Mouse (Mus musculus) midbrain, embryonic 16.5 days (tissue): ENCODE measurements at regions not wholly inside any gene's neighbourhood (a gene's known extent, or its start where the extent isn't known, plus 50 kb on each side); places are given as distances from the start of the nearest gene placed in this dataset.
A peak's percentile ranks its signal among the peaks of the same experiment; 100 is the strongest.

Experiments used
- ATAC-seq: fragments of 200-750 bp; cut with Nextera tagmentation; 2 replicates; pipeline ENCODE4 v1.8.0; 2017; ENCODE audit warnings: moderate TSS enrichment
- H3K27ac ChIP-seq: fragments of 300-500 bp; sonication (generic); 2 replicates; pipeline ENCODE4 v1.5.1; 2014; ENCODE audit warnings: mild to moderate bottlenecking, low read length, mixed read lengths
- H3K27me3 ChIP-seq: fragments of 300-500 bp; sonication (generic); 2 replicates; pipeline ENCODE4 v1.6.1; 2014; ENCODE audit warnings: low read depth, low read length, mixed read lengths; ENCODE audit not compliant: control insufficient read depth, insufficient read depth
- H3K36me3 ChIP-seq: fragments of 300-500 bp; sonication (generic); 2 replicates; pipeline ENCODE4 v1.6.1; 2014; ENCODE audit warnings: mild to moderate bottlenecking, low read length, moderate library complexity, mixed read lengths; ENCODE audit not compliant: control insufficient read depth, insufficient read depth
- H3K4me1 ChIP-seq: fragments of 300-500 bp; sonication (generic); 2 replicates; pipeline ENCODE4 v1.6.1; 2014; ENCODE audit warnings: mild to moderate bottlenecking, low read length, mixed read lengths; ENCODE audit not compliant: control insufficient read depth, insufficient read depth
- H3K4me2 ChIP-seq: fragments of 300-500 bp; sonication (generic); 2 replicates; pipeline ENCODE4 v1.6.1; 2014; ENCODE audit warnings: mild to moderate bottlenecking, low read length, mixed read lengths
- H3K4me3 ChIP-seq: fragments of 300-500 bp; sonication (generic); 2 replicates; pipeline ENCODE4 v1.5.1; 2014; ENCODE audit warnings: low read depth, mild to moderate bottlenecking, low read length, moderate library complexity, mixed read lengths
- H3K9ac ChIP-seq: fragments of 300-500 bp; sonication (generic); 2 replicates; pipeline ENCODE4 v1.6.1; 2014; ENCODE audit warnings: low read depth, low read length, mixed read lengths
- H3K9me3 ChIP-seq: fragments of 300-500 bp; sonication (generic); replicated peaks from 2 replicates; pipeline ENCODE4 v1.6.1; 2014; ENCODE audit warnings: mild to moderate bottlenecking, low read length, mixed read lengths; ENCODE audit not compliant: control insufficient read depth, poor library complexity, severe bottlenecking
- WGBS: fragments of 180-500 bp; shearing (Covaris S2); extraction: QIAGEN DNeasy Blood & Tissue Kit; methylation state at CpG from one replicate; pipeline ENCODE4 v1.1.7; 2014; 5-methylcytosine and 5-hydroxymethylcytosine counted together

GRCm38 (mm10) chr8:26226612-26227528 is 107.5 kb downstream of the Gm45692 start:
- Histone ChIP-seq H3K27me3 (no peaks in the 10 kb centered on the region), H3K27ac (no peak overlapping the region), H3K4me3 (no peak overlapping the region), H3K4me2 (no peak overlapping the region), H3K4me1 (no peaks in the 10 kb centered on the region), H3K9me3 (no peaks in the 10 kb centered on the region), H3K9ac (no peak overlapping the region), H3K36me3 (no peaks in the 10 kb centered on the region)
- 72% methylated on average over 30 of the region's 30 CpGs for WGBS
- no peak for ATAC-seq

GRCm38 (mm10) chr8:26227529-26227895 is 108.2 kb downstream of the Gm45692 start:
- no peak for ATAC-seq
- Histone ChIP-seq H3K4me3 (no peak overlapping the region), H3K9me3 (no peaks in the 10 kb centered on the region), H3K27me3 (no peaks in the 10 kb centered on the region), H3K36me3 (no peaks in the 10 kb centered on the region), H3K9ac (no peak overlapping the region), H3K27ac (no peak overlapping the region), H3K4me2 (no peak overlapping the region), H3K4me1 (no peaks in the 10 kb centered on the region)
- WGBS = 66% methylated on average over 5 of the region's 5 CpGs

GRCm38 (mm10) chr8:26229548-26229947 is 110.2 kb downstream of the Gm45692 start:
- H3K27me3 ChIP-seq = no peaks in the 10 kb centered on the region
- H3K27ac ChIP-seq = no peak overlapping the region
- 94% methylated on average over 8 of the region's 8 CpGs for WGBS

DNA sequence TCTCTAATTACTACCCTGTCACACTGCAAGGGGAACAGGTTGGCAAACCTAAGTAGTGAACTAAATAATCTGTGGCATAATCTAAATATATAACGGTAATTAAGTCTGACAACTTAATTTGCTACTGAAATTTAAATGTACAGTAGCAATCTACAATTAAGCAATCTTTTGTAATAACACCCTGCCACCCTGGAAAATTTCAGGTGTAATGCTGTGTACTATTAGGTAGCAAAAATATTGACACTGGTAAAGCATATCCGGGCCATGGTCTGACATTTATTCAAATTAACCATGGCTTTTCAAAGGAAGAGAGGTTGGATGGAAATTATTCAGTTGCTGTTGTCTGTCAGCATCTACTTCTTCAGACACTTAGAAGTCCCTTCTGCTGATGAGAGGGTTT is 119.7 kb downstream of the Gm45692 start:
- H3K36me3 ChIP-seq = no peaks in the 10 kb centered on the region
- WGBS = 90% methylated on average over 2 of the region's 2 CpGs
- ATAC-seq = no peak
- no peaks in the 10 kb centered on the region for H3K4me1 ChIP-seq
- no peak overlapping the region for H3K4me3 ChIP-seq
- H3K9me3 ChIP-seq = no peaks in the 10 kb centered on the region
- H3K27ac ChIP-seq = no peak overlapping the region
- H3K9ac ChIP-seq = no peak overlapping the region
- no peak overlapping the region for H3K4me2 ChIP-seq
- H3K27me3 ChIP-seq = no peaks in the 10 kb centered on the region

More at GRCm38 (mm10) chr8:26229548-26229947, 110.2 kb downstream of the Gm45692 start:
- Histone ChIP-seq H3K9ac (no peak overlapping the region), H3K9me3 (no peaks in the 10 kb centered on the region), H3K36me3 (no peaks in the 10 kb centered on the region), H3K4me2 (no peak overlapping the region), H3K4me1 (no peaks in the 10 kb centered on the region), H3K4me3 (no peak overlapping the region)
- ATAC-seq = no peak

DNA sequence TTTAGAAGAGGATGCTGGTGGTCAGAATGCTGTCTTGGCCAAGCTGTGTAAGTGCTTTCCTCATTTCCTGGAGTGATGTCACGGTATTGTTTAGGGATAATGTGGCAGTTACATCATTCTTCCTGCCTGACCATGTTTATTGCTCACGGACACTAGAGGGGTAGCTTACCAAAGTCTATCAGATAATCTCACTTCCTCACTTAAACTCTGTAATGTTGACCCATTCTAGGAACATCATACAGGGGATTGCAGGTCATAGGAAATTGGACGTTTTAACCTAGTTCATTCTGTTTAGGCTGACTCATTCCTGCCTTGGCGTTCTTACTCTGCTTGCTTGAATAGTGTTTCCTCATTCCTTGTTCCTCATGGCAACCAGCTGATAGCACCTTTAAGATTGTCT is 120.3 kb downstream of the Gm45692 start:
- Histone ChIP-seq H3K27me3 (no peaks in the 10 kb centered on the region), H3K9me3 (no peaks in the 10 kb centered on the region), H3K9ac (no peak overlapping the region), H3K36me3 (no peaks in the 10 kb centered on the region), H3K4me3 (no peak overlapping the region), H3K4me1 (no peaks in the 10 kb centered on the region), H3K27ac (no peak overlapping the region), H3K4me2 (no peak overlapping the region)
- 86% methylated on average over 4 of the region's 4 CpGs for WGBS
- ATAC-seq = no peak

- no peak for ATAC-seq
- WGBS = 84% methylated on average over 4 of the region's 4 CpGs
- no peak overlapping the region for H3K27ac ChIP-seq
These were observed 124.4 kb downstream of the Gm45692 start for GRCm38 (mm10) chr8:26243743-26244142.

DNA sequence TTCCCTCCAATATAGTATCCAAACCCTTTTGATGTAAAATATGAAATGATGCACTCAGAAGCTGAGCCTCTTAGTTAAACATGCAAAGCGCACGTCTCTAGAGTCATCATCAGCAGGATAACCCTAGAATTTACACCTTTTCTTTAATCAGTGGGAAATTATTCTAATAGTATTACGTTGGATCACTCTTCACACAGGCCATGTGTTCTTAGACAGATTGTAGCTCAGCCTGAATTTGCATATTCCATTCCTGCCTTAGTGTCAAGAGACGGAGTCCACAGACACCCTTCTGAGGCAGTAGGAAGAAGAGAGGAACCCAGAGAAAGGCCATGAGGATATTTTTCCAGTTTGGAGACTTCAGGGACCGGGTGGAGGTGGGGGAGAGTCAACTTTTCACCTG is 125.0 kb downstream of the Gm45692 start:
- H3K4me1 ChIP-seq = no peaks in the 10 kb centered on the region
- no peak overlapping the region for H3K4me3 ChIP-seq
- no peak overlapping the region for H3K27ac ChIP-seq
- 71% methylated on average over 5 of the region's 5 CpGs for WGBS
- H3K27me3 ChIP-seq = no peaks in the 10 kb centered on the region
- no peaks in the 10 kb centered on the region for H3K9me3 ChIP-seq
- no peak for ATAC-seq
- H3K36me3 ChIP-seq = no peaks in the 10 kb centered on the region
- no peak overlapping the region for H3K4me2 ChIP-seq
- H3K9ac ChIP-seq = no peak overlapping the region

More at GRCm38 (mm10) chr8:26243743-26244142, 124.4 kb downstream of the Gm45692 start:
- H3K27me3 ChIP-seq = no peaks in the 10 kb centered on the region
- H3K9ac ChIP-seq = no peak overlapping the region
- no peak overlapping the region for H3K4me3 ChIP-seq
- H3K36me3 ChIP-seq = no peaks in the 10 kb centered on the region
- H3K4me1 ChIP-seq = no peaks in the 10 kb centered on the region
- no peaks in the 10 kb centered on the region for H3K9me3 ChIP-seq
- no peak overlapping the region for H3K4me2 ChIP-seq

GRCm38 (mm10) chr8:26255191-26255669 is 135.9 kb downstream of the Gm45692 start:
- Histone ChIP-seq H3K27ac (no peak overlapping the region), H3K4me2 (no peak overlapping the region), H3K27me3 (no peaks in the 10 kb centered on the region), H3K4me3 (no peak overlapping the region), H3K4me1 (peaks cover 3% of the 10 kb centered on the region; the same call in 1 of the 2 replicates), H3K9me3 (peaks cover 7% of the 10 kb centered on the region; the same call in 1 of the 2 replicates), H3K36me3 (no peaks in the 10 kb centered on the region), H3K9ac (no peak overlapping the region)
- ATAC-seq = peak; percentile 72; the same call in 1 of the 2 replicates
- 5% methylated on average over 6 of the region's 6 CpGs for WGBS

- Histone ChIP-seq H3K4me3 (no peak overlapping the region), H3K4me2 (no peak overlapping the region)
- 40% methylated on average over 5 of the region's 5 CpGs for WGBS
These were observed 141.0 kb downstream of the Gm45692 start for GRCm38 (mm10) chr8:26260294-26260693.

More at GRCm38 (mm10) chr8:26260294-26260693, 141.0 kb downstream of the Gm45692 start:
- Histone ChIP-seq H3K27me3 (no peaks in the 10 kb centered on the region; the same call in 1 of the 2 replicates), H3K36me3 (no peaks in the 10 kb centered on the region), H3K9ac (no peak overlapping the region), H3K27ac (no peak overlapping the region), H3K4me1 (peaks cover 12% of the 10 kb centered on the region), H3K9me3 (no peaks in the 10 kb centered on the region)
- peak; percentile 36; the same call in 1 of the 2 replicates for ATAC-seq
